Mouse (Mus musculus) liver, embryonic 13.5 days (tissue): Measurements from ENCODE around the gene Fosb. TPM values are rescaled to one million over a fixed set of nuclear protein-coding genes. Genes with fewer than 3 reads are reported as not detected.

Source experiments
- ATAC-seq: fragments of 200-750 bp; cut with Nextera tagmentation; 2 replicates; pipeline ENCODE4 v1.8.0; 2017; ENCODE audit warnings: low read depth, mild to moderate bottlenecking, moderate number of reproducible peaks, moderate library complexity
- DNase-seq: peaks from one replicate; pipeline ENCODE4 v3.0.0; 2022
- H3K27ac ChIP-seq: fragments of 300-500 bp; sonication (generic); 2 replicates; pipeline ENCODE4 v1.5.1; 2015; ENCODE audit warnings: moderate library complexity, mild to moderate bottlenecking, inconsistent platforms
- H3K27me3 ChIP-seq: fragments of 300-500 bp; sonication (generic); 2 replicates; pipeline ENCODE4 v1.6.1; 2015; ENCODE audit warnings: mild to moderate bottlenecking, inconsistent platforms
- H3K36me3 ChIP-seq: fragments of 300-500 bp; sonication (generic); 2 replicates; pipeline ENCODE4 v1.6.1; 2015; ENCODE audit warnings: mild to moderate bottlenecking, inconsistent platforms
- H3K4me1 ChIP-seq: fragments of 300-500 bp; sonication (generic); replicated peaks from 2 replicates; pipeline ENCODE4 v1.6.1; 2015; ENCODE audit warnings: inconsistent platforms
- H3K4me2 ChIP-seq: fragments of 300-500 bp; sonication (generic); 2 replicates; pipeline ENCODE4 v1.6.1; 2015; ENCODE audit warnings: inconsistent platforms, mild to moderate bottlenecking, moderate library complexity
- H3K4me3 ChIP-seq: fragments of 300-500 bp; sonication (generic); replicated peaks from 2 replicates; pipeline ENCODE4 v1.5.1; 2015; ENCODE audit warnings: mild to moderate bottlenecking, inconsistent platforms
- H3K9ac ChIP-seq: fragments of 300-500 bp; sonication (generic); 2 replicates; pipeline ENCODE4 v1.6.1; 2015; ENCODE audit warnings: mild to moderate bottlenecking, inconsistent platforms
- H3K9me3 ChIP-seq: fragments of 300-500 bp; sonication (generic); replicated peaks from 2 replicates; pipeline ENCODE4 v1.6.1; 2016; ENCODE audit warnings: inconsistent platforms
- WGBS: fragments of 180-500 bp; shearing (Covaris S2); methylation state at CpG from one replicate; pipeline ENCODE4 v1.1.7; 2015; ENCODE audit not compliant: insufficient replicate concordance; 5-methylcytosine and 5-hydroxymethylcytosine counted together
- polyA plus RNA-seq: library from polyadenylated mRNA; unstranded; fragments of >200 nt; fragmentation: Nextera tagmentation; extraction: Ambion mirVana; gene quantifications from 2 replicates; pipeline ENCODE4 v1.2.1, GENCODE M21; 2015

Fosb gene
- polyA plus RNA-seq, 1 experiment from 2014 or later: not detected

GRCm38 (mm10) chr7:19318201-19318600, 8.3 kb upstream of the Fosb start:
- peaks cover 97% of the 10 kb centered on the region for H3K27me3 ChIP-seq

GRCm38 (mm10) chr7:19316451-19317161, 6.8 kb upstream of the Fosb start:
- no peak overlapping the region for H3K27ac ChIP-seq
- 14% methylated on average over 14 of the region's 14 CpGs for WGBS
- no peak overlapping the region for H3K4me2 ChIP-seq
- no peaks in the 10 kb centered on the region for H3K9me3 ChIP-seq
- no peaks in the 10 kb centered on the region for H3K36me3 ChIP-seq
- peaks cover 96% of the 10 kb centered on the region for H3K27me3 ChIP-seq
- H3K9ac ChIP-seq: no peak overlapping the region
- H3K4me3 ChIP-seq: no peak overlapping the region
- no peak for DNase-seq
- peaks cover 14% of the 10 kb centered on the region for H3K4me1 ChIP-seq
- ATAC-seq: no peak

More at GRCm38 (mm10) chr7:19318201-19318600, 8.3 kb upstream of the Fosb start:
- Histone ChIP-seq H3K4me2 (no peak overlapping the region), H3K9ac (no peak overlapping the region), H3K36me3 (no peaks in the 10 kb centered on the region), H3K4me3 (no peak overlapping the region), H3K27ac (no peak overlapping the region), H3K9me3 (no peaks in the 10 kb centered on the region), H3K4me1 (peaks cover 14% of the 10 kb centered on the region)
- ATAC-seq: no peak
- DNase-seq: no peak
- WGBS: 39% methylated on average over 2 of the region's 2 CpGs

- H3K27ac ChIP-seq: no peak overlapping the region
- H3K9ac ChIP-seq: no peak overlapping the region
- DNase-seq (no peak), ATAC-seq (no peak)
- H3K27me3 ChIP-seq: peaks cover 79% of the 10 kb centered on the region
- H3K4me3 ChIP-seq: no peak overlapping the region
- H3K36me3 ChIP-seq: no peaks in the 10 kb centered on the region
- peaks cover 17% of the 10 kb centered on the region for H3K4me1 ChIP-seq
- no peak overlapping the region for H3K4me2 ChIP-seq
- H3K9me3 ChIP-seq: no peaks in the 10 kb centered on the region
- WGBS: 31% methylated on average over 5 of the region's 5 CpGs
Measured at GRCm38 (mm10) chr7:19314033-19314432, 4.2 kb upstream of the Fosb start.

- H3K27ac ChIP-seq: no peak overlapping the region
- H3K4me3 ChIP-seq: no peak overlapping the region
- no peak overlapping the region for H3K9ac ChIP-seq
- no peak for ATAC-seq
- H3K4me2 ChIP-seq: no peak overlapping the region
- WGBS: 32% methylated on average over 4 of the region's 4 CpGs
- peaks cover 31% of the 10 kb centered on the region for H3K4me1 ChIP-seq
- no peaks in the 10 kb centered on the region for H3K9me3 ChIP-seq
- peaks cover 76% of the 10 kb centered on the region for H3K27me3 ChIP-seq
- no peak for DNase-seq
- no peaks in the 10 kb centered on the region for H3K36me3 ChIP-seq
Measured at GRCm38 (mm10) chr7:19311991-19312390, 2.1 kb upstream of the Fosb start.

- H3K27me3 ChIP-seq: peaks cover 76% of the 10 kb centered on the region
- H3K9ac ChIP-seq: peak overlapping the region; percentile 69
- H3K4me1 ChIP-seq: peaks cover 36% of the 10 kb centered on the region
- DNase-seq: no peak
- peak overlapping the region; percentile 99 for H3K4me2 ChIP-seq
- no peak overlapping the region for H3K27ac ChIP-seq
- no peak for ATAC-seq
- H3K9me3 ChIP-seq: no peaks in the 10 kb centered on the region
- peak overlapping the region; percentile 68 for H3K4me3 ChIP-seq
- H3K36me3 ChIP-seq: no peaks in the 10 kb centered on the region
- WGBS: under 1% methylated on average over 48 of the region's 48 CpGs
Measured at GRCm38 (mm10) chr7:19309278-19309883, 470 bp downstream of the Fosb start.

- peaks cover 78% of the 10 kb centered on the region for H3K27me3 ChIP-seq
Measured at GRCm38 (mm10) chr7:19308454-19309277, 1.2 kb downstream of the Fosb start.

GRCm38 (mm10) chr7:19307739-19308453, 2.0 kb downstream of the Fosb start:
- DNase-seq (peak; percentile 55), ATAC-seq (peak; percentile 19)
- H3K4me3 ChIP-seq: peak overlapping the region; percentile 68
- no peaks in the 10 kb centered on the region for H3K36me3 ChIP-seq
- peaks cover 78% of the 10 kb centered on the region for H3K27me3 ChIP-seq
- peaks cover 45% of the 10 kb centered on the region for H3K4me1 ChIP-seq
- peak overlapping the region; percentile 99 for H3K4me2 ChIP-seq
- H3K27ac ChIP-seq: no peak overlapping the region
- H3K9ac ChIP-seq: peak overlapping the region; percentile 50
- WGBS: 4% methylated on average over 18 of the region's 18 CpGs
- H3K9me3 ChIP-seq: no peaks in the 10 kb centered on the region

More at GRCm38 (mm10) chr7:19308454-19309277, 1.2 kb downstream of the Fosb start:
- Histone ChIP-seq H3K4me1 (peaks cover 43% of the 10 kb centered on the region), H3K9ac (peak overlapping the region; percentile 69), H3K27ac (no peak overlapping the region), H3K4me2 (peak overlapping the region; percentile 99), H3K4me3 (peak overlapping the region; percentile 68), H3K9me3 (no peaks in the 10 kb centered on the region), H3K36me3 (no peaks in the 10 kb centered on the region)
- DNase-seq: peak; percentile 90
- WGBS: under 1% methylated on average over 58 of the region's 58 CpGs
- peak; percentile 83 for ATAC-seq

GRCm38 (mm10) chr7:19306819-19307738, 2.8 kb downstream of the Fosb start:
- 64% methylated on average over 25 of the region's 25 CpGs for WGBS
- DNase-seq: no peak
- Histone ChIP-seq H3K4me3 (no peak overlapping the region), H3K9ac (no peak overlapping the region), H3K27me3 (peaks cover 80% of the 10 kb centered on the region), H3K27ac (no peak overlapping the region), H3K4me2 (peak overlapping the region; percentile 99), H3K4me1 (peaks cover 45% of the 10 kb centered on the region), H3K9me3 (no peaks in the 10 kb centered on the region), H3K36me3 (no peaks in the 10 kb centered on the region)
- no peak for ATAC-seq

GRCm38 (mm10) chr7:19305796-19306765, 3.8 kb downstream of the Fosb start:
- ATAC-seq (no peak), DNase-seq (no peak)
- 45% methylated on average over 16 of the region's 16 CpGs for WGBS
- no peaks in the 10 kb centered on the region for H3K36me3 ChIP-seq
- H3K4me3 ChIP-seq: no peak overlapping the region
- H3K4me1 ChIP-seq: peaks cover 51% of the 10 kb centered on the region
- peaks cover 81% of the 10 kb centered on the region for H3K27me3 ChIP-seq
- H3K9ac ChIP-seq: no peak overlapping the region
- H3K4me2 ChIP-seq: no peak overlapping the region
- no peaks in the 10 kb centered on the region for H3K9me3 ChIP-seq
- H3K27ac ChIP-seq: no peak overlapping the region
